Mouse (Mus musculus): ENCODE measurements around the gene Hpse.

- TF ChIP-seq CTCF (IDR thresholded peaks at IDR 0.05; ENCODE audit: low read depth) (no peak), EP300 (optimal IDR thresholded peaks at IDR 0.05) (no peak)
Observed at GRCm38 (mm10) chr5:100760049-100760663, 40.6 kb upstream of the Hpse start.

All from stomach, postnatal 0 days (tissue).